Mouse (Mus musculus) 3134 (cell line): ENCODE measurements around the gene Ppm1m.
A peak's percentile ranks its signal among the peaks of the same experiment; 100 is the strongest.

Experiments used
- DNase-seq: peaks from one replicate; pipeline ENCODE4 v3.0.0-alpha.2; 2011; ENCODE audit warnings: low spot score; ENCODE audit not compliant: insufficient read length; ENCODE audit errors: extremely low read depth

Ppm1m gene

GRCm38 (mm10) chr9:106220894-106221523, 21.5 kb upstream of the Ppm1m start:
- DNase-seq = no peak

DNA sequence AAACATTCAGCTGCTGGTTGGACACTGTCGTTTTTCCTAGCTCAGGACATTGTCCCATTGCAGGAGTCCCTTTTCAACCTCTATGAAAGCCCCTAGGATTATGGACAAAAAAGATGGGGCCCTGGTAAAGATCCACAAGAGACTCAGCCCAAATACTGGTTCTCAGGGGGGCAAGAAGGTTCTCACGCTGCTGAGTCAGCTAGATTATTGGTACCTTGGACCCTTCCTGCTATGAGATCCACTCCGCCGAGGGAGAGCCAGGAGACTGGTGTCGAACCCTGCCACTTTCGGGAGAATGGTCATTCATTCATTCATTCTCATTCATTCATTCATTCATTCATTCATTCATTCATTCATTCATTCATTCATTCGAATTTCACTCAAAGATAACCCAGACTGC, 17.4 kb upstream of the Ppm1m start:
- no peak for DNase-seq

- no peak for DNase-seq
Measured at GRCm38 (mm10) chr9:106215341-106216125, 16.0 kb upstream of the Ppm1m start.

DNA sequence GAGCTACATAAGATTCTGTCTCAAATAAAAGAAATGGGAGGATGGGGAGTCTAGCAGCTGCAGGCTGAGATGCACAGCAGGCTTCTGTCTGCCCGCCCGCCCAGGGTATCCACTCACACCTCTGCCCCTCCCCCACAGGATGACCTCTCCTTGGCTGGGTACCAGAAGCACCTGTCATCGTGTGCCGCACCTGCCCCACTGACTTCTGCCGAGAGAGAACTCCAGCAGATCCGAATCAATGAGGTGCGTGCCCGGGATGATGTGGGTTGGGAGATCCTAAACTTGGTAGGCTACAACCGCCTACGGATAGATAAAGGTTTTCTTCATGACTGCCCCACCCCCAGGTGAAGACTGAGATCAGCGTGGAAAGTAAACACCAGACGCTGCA, 13.0 kb upstream of the Ppm1m start:
- DNase-seq = no peak

- peak; percentile 70 for DNase-seq
Measured at GRCm38 (mm10) chr9:106211680-106212593, 12.4 kb upstream of the Ppm1m start.

- DNase-seq = no peak
Measured at GRCm38 (mm10) chr9:106210853-106211609, 11.5 kb upstream of the Ppm1m start.

DNA sequence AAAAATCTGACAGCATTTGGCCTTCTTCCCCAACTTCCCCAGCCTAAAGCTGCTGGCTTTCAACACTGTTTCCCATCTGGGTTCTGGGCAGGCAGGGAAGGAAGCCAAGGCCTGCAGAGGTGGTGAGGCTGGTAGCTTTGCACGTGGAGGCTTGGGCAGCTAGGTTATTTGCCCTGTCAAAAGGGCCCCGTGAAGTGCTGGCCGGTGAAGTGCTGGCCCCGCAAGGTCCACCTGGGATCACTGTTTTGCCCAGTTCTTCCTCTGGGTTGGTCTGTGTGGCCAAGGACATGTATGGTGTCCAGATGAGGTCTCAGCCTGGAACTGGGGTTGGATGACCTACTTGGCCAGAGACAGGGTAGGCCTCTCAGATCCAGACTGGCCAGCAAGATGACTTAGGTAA, 10.4 kb upstream of the Ppm1m start:
- no peak for DNase-seq

GRCm38 (mm10) chr9:106208181-106208580, 8.6 kb upstream of the Ppm1m start:
- DNase-seq = no peak

- no peak for DNase-seq
Measured at GRCm38 (mm10) chr9:106206515-106206914, 7.0 kb upstream of the Ppm1m start.

DNA sequence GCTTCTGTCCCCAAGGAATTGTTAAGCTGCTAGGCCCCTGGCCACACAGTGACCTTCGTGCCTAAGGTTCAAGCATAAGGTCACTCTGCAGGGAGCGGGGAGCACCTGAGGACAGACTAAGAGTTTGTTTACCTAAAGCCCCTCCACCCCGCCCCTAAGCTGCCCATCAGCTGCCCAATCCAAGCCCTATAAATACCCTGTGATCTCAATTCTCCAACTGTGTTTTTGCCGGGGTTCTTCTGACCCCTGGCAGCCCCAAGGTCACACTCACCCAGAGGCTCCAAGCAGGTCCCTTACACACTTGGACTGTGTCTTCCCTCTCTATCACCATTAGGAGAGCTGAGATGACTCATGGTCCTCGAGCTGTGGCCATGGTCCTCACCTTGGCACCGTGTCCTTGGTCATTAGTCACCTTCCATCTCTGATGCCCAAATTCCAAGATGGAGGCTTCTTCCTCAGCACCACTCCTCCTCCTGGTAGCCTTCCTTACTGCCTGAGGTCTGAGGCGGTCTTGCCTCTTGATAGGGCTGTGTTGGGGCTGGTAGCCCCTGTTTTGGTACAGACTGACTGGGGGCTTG, 6.3 kb upstream of the Ppm1m start:
- DNase-seq = peak; percentile 66

- peak; percentile 84 for DNase-seq
Measured at GRCm38 (mm10) chr9:106203990-106204851, 4.7 kb upstream of the Ppm1m start.

- DNase-seq = peak; percentile 92
Measured at GRCm38 (mm10) chr9:106202819-106203636, 3.5 kb upstream of the Ppm1m start, which contains the start of gene Twf2. Gene Twf2 (plus strand): TSS chr9:106203108.

GRCm38 (mm10) chr9:106201895-106202294, 2.3 kb upstream of the Ppm1m start:
- DNase-seq = no peak

- peak; percentile 77 for DNase-seq
Measured at GRCm38 (mm10) chr9:106198962-106199458, 536 bp downstream of the Ppm1m start.

- DNase-seq = no peak
Measured at GRCm38 (mm10) chr9:106197732-106198131, 1.8 kb downstream of the Ppm1m start.

- DNase-seq = no peak
Measured at GRCm38 (mm10) chr9:106197081-106197713, 2.3 kb downstream of the Ppm1m start.

GRCm38 (mm10) chr9:106195693-106196092, 3.9 kb downstream of the Ppm1m start:
- no peak for DNase-seq
